Mouse (Mus musculus): ENCODE measurements at regions not wholly inside any gene's neighbourhood (a gene's known extent, or its start where the extent isn't known, plus 50 kb on each side); places are given as distances from the start of the nearest gene placed in this dataset.

DNA sequence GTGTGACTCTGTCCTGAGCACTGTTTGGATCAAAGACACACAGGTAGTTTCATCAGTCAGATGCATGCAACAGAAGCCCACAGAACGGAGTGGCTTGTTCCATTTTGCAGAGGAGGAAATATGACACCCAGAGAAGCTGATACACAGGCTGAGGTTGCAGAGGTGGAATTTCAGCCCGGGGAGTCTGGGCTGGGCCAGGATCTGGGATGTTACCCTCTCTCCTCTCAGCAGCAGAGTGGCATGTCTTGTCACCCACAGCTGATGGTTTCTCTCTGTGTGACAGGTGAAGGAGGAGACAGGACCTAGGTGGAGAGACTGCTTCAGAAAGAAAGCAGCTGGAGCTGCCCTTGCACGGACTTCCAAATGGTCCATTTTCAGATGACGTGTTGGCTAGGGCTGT is 105.1 kb upstream of the Sdk1 start:
- DNase-seq (ENCODE audit: extremely low spot score, low read depth, low spot score), result no peak

DNA sequence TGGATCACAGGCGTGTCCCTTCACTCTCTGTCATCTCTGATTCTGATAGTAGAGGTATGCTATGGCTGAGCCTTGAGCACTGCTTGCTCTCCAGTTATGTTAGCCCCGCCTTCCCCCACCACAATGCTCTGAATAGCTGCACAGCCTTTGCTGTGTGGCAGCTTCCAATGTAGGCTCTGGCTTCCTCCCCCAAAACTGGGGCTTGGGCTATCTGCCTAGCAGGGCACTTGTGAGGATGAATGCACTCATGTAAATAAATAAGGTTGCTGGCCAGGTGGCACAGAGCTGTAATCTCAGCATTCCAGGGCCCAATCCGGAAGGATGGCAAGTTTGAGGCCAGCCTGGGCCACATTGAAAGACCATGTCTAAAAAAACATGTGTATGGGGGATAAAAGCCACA is 103.6 kb upstream of the Sdk1 start:
- no peak for DNase-seq (ENCODE audit: extremely low spot score, low read depth, low spot score)

- DNase-seq (ENCODE audit: extremely low spot score, low read depth, low spot score), result no peak
Measured at GRCm38 (mm10) chr5:141138771-141139360, 102.4 kb upstream of the Sdk1 start.

GRCm38 (mm10) chr5:141139361-141139912 is 101.9 kb upstream of the Sdk1 start:
- peak; percentile 39 for DNase-seq (ENCODE audit: extremely low spot score, low read depth, low spot score)

- DNase-seq (ENCODE audit: extremely low spot score, low read depth, low spot score), result no peak
Measured at GRCm38 (mm10) chr5:141160391-141160790, 80.9 kb upstream of the Sdk1 start.

DNA sequence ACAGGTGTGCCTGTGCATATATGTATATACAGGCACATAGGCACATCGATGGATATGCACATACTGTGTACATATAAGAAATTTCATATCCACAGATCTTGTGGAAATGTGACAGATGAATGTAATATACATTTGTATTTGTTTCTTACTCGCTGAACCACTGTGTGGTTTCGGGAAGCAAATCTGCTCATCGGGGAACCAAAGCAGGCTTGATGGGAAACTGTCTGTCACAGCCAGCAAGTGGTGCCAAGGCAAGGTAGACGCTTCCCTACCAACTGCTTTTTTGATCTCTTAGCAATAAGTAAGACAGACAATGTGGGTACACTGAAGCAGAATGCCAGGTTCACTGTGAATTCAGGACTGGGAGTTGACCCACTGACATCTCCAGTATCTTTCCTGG is 80.3 kb upstream of the Sdk1 start:
- no peak for DNase-seq (ENCODE audit: extremely low spot score, low read depth, low spot score)

GRCm38 (mm10) chr5:141182442-141182841 is 58.8 kb upstream of the Sdk1 start:
- DNase-seq (ENCODE audit: extremely low spot score, low read depth, low spot score), result no peak

DNA sequence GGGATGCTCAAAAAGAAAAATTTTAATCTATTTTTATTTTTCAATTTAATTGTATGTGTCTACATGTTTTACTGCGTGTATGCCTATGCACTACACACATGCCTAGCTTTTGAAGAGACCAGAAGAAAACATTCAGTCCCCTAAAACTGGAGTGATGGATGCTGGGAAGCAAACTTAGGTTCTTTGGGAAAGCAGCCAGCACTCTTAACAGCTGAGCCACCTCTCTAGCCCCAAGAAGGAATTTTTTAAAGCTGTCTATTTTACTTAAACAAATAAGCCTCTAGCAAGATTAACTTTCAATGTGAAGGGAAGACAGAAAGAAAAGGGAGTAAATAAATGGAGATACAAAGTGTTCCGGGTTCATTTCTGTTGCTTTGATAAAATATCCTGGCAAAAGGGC is 52.3 kb upstream of the Sdk1 start:
- DNase-seq (ENCODE audit: extremely low spot score, low read depth, low spot score), result no peak
